Mouse (Mus musculus) E14TG2a.4 (cell line): ENCODE data around the gene Slc38a6.

Experiments
- CTCF ChIP-seq: conservative IDR thresholded peaks from 2 replicates; pipeline ENCODE4 v1.5.1; 2014; ENCODE audit warnings: low read length
- NANOG ChIP-seq: IDR thresholded peaks from 2 replicates; pipeline ENCODE4 v1.6.1; 2014; ENCODE audit warnings: borderline replicate concordance, low read length, mixed read lengths

DNA sequence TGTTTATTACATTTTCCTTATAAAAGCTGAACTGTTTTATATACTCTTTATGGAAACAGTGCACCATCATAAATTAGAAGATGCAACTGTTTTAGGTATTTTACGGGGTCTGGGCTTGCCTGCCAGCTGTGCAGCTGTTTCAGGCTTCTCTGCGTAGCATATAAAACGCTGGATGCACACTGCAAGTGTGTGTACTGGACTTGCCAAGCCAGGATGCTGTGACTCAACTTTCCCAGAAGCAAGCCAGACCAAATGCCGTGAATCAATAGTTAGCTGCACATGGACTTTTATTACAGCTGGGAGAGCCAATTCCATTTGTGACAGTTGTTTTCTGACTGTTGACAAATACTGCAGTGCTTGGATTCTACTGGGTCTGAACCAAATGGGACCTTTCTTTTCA, 16.6 kb upstream of the Slc38a6 start:
- TF ChIP-seq CTCF (no peak), NANOG (no peak)
